Mouse (Mus musculus): ENCODE results near the gene Kcns1. TPM values are rescaled to one million over a fixed set of nuclear protein-coding genes. Genes with fewer than 3 reads are reported as not detected.

Kcns1 gene
- polyA plus RNA-seq, 1 experiment = not detected

- WGBS = 93% methylated on average over 12 of the region's 12 CpGs
- Histone ChIP-seq H3K4me3 (replicated peaks; ENCODE audit: control insufficient read depth, low read depth, low read length) (no peak overlapping the region), H3K27ac (ENCODE audit: control insufficient read depth, insufficient read depth, low read depth, low read length, poor library complexity) (no peak overlapping the region), H3K4me1 (ENCODE audit: control insufficient read depth, insufficient read depth, low read length) (no peaks in the 10 kb centered on the region)
- TF ChIP-seq POLR2A (IDR thresholded peaks at IDR 0.05; ENCODE audit: borderline replicate concordance, control insufficient read depth, low read depth, low read length) = no peak
- TF ChIP-seq CTCF (IDR thresholded peaks at IDR 0.05; ENCODE audit: control insufficient read depth, insufficient read depth, low read length) = no peak
Observed at GRCm38 (mm10) chr2:164146556-164146955, 24.4 kb downstream of the Kcns1 start.

- Histone ChIP-seq H3K27ac (ENCODE audit: control insufficient read depth, insufficient read depth, low read depth, low read length, poor library complexity) (no peak overlapping the region), H3K4me1 (ENCODE audit: control insufficient read depth, insufficient read depth, low read length) (no peaks in the 10 kb centered on the region), H3K4me3 (replicated peaks; ENCODE audit: control insufficient read depth, low read depth, low read length) (no peak overlapping the region)
- 87% methylated on average over 10 of the region's 10 CpGs for WGBS
- TF ChIP-seq POLR2A (IDR thresholded peaks at IDR 0.05; ENCODE audit: borderline replicate concordance, control insufficient read depth, low read depth, low read length) = no peak
- TF ChIP-seq CTCF (IDR thresholded peaks at IDR 0.05; ENCODE audit: control insufficient read depth, insufficient read depth, low read length) = no peak
Observed at GRCm38 (mm10) chr2:164144541-164144940, 26.4 kb downstream of the Kcns1 start.

- no peak for TF ChIP-seq POLR2A (IDR thresholded peaks at IDR 0.05; ENCODE audit: borderline replicate concordance, control insufficient read depth, low read depth, low read length)
- no peak for TF ChIP-seq CTCF (IDR thresholded peaks at IDR 0.05; ENCODE audit: control insufficient read depth, insufficient read depth, low read length)
- no peaks in the 10 kb centered on the region for H3K4me1 ChIP-seq (ENCODE audit: control insufficient read depth, insufficient read depth, low read length)
- H3K4me3 ChIP-seq (replicated peaks; ENCODE audit: control insufficient read depth, low read depth, low read length) = no peak overlapping the region
- 60% methylated on average over 6 of the region's 6 CpGs for WGBS
- H3K27ac ChIP-seq (ENCODE audit: control insufficient read depth, insufficient read depth, low read depth, low read length, poor library complexity) = no peak overlapping the region
Observed at GRCm38 (mm10) chr2:164144025-164144424, 26.9 kb downstream of the Kcns1 start.

GRCm38 (mm10) chr2:164142021-164142420 is 28.9 kb downstream of the Kcns1 start:
- H3K4me1 ChIP-seq (ENCODE audit: control insufficient read depth, insufficient read depth, low read length) = no peaks in the 10 kb centered on the region
- H3K27ac ChIP-seq (ENCODE audit: control insufficient read depth, insufficient read depth, low read depth, low read length, poor library complexity) = no peak overlapping the region
- WGBS = 75% methylated on average over 10 of the region's 10 CpGs
- TF ChIP-seq CTCF (IDR thresholded peaks at IDR 0.05; ENCODE audit: control insufficient read depth, insufficient read depth, low read length) = no peak
- TF ChIP-seq POLR2A (IDR thresholded peaks at IDR 0.05; ENCODE audit: borderline replicate concordance, control insufficient read depth, low read depth, low read length) = no peak
- no peak overlapping the region for H3K4me3 ChIP-seq (replicated peaks; ENCODE audit: control insufficient read depth, low read depth, low read length)

GRCm38 (mm10) chr2:164137754-164138153 is 33.2 kb downstream of the Kcns1 start:
- TF ChIP-seq CTCF (IDR thresholded peaks at IDR 0.05; ENCODE audit: control insufficient read depth, insufficient read depth, low read length) (no peak), POLR2A (IDR thresholded peaks at IDR 0.05; ENCODE audit: borderline replicate concordance, control insufficient read depth, low read depth, low read length) (no peak)
- Histone ChIP-seq H3K4me3 (replicated peaks; ENCODE audit: control insufficient read depth, low read depth, low read length) (no peak overlapping the region), H3K27ac (ENCODE audit: control insufficient read depth, insufficient read depth, low read depth, low read length, poor library complexity) (no peak overlapping the region), H3K4me1 (ENCODE audit: control insufficient read depth, insufficient read depth, low read length) (no peaks in the 10 kb centered on the region; the same call in 1 of the 2 replicates)
- 91% methylated on average over 6 of the region's 6 CpGs for WGBS

GRCm38 (mm10) chr2:164136393-164136792 is 34.5 kb downstream of the Kcns1 start:
- H3K27ac ChIP-seq (ENCODE audit: control insufficient read depth, insufficient read depth, low read depth, low read length, poor library complexity) = no peak overlapping the region
- WGBS = 58% methylated on average over 2 of the region's 2 CpGs
- no peaks in the 10 kb centered on the region; the same call in 1 of the 2 replicates for H3K4me1 ChIP-seq (ENCODE audit: control insufficient read depth, insufficient read depth, low read length)
- TF ChIP-seq CTCF (IDR thresholded peaks at IDR 0.05; ENCODE audit: control insufficient read depth, insufficient read depth, low read length) = no peak
- no peak overlapping the region for H3K4me3 ChIP-seq (replicated peaks; ENCODE audit: control insufficient read depth, low read depth, low read length)

- no peaks in the 10 kb centered on the region; the same call in 1 of the 2 replicates for H3K4me1 ChIP-seq (ENCODE audit: control insufficient read depth, insufficient read depth, low read length)
- 81% methylated on average over 1 of the region's 1 CpGs for WGBS
- no peak for TF ChIP-seq POLR2A (IDR thresholded peaks at IDR 0.05; ENCODE audit: borderline replicate concordance, control insufficient read depth, low read depth, low read length)
- no peak for TF ChIP-seq CTCF (IDR thresholded peaks at IDR 0.05; ENCODE audit: control insufficient read depth, insufficient read depth, low read length)
- no peak overlapping the region for H3K27ac ChIP-seq (ENCODE audit: control insufficient read depth, insufficient read depth, low read depth, low read length, poor library complexity)
- H3K4me3 ChIP-seq (replicated peaks; ENCODE audit: control insufficient read depth, low read depth, low read length) = no peak overlapping the region
Observed at GRCm38 (mm10) chr2:164135367-164135766, 35.5 kb downstream of the Kcns1 start.

GRCm38 (mm10) chr2:164134563-164134962 is 36.4 kb downstream of the Kcns1 start:
- Histone ChIP-seq H3K27ac (ENCODE audit: control insufficient read depth, insufficient read depth, low read depth, low read length, poor library complexity) (no peak overlapping the region), H3K4me1 (ENCODE audit: control insufficient read depth, insufficient read depth, low read length) (no peaks in the 10 kb centered on the region; the same call in 1 of the 2 replicates), H3K4me3 (replicated peaks; ENCODE audit: control insufficient read depth, low read depth, low read length) (no peak overlapping the region)
- TF ChIP-seq CTCF (IDR thresholded peaks at IDR 0.05; ENCODE audit: control insufficient read depth, insufficient read depth, low read length) (no peak; the same call in 1 of the 2 replicates), POLR2A (IDR thresholded peaks at IDR 0.05; ENCODE audit: borderline replicate concordance, control insufficient read depth, low read depth, low read length) (no peak)
- whole genome bisulfite sequencing = 70% methylated on average over 6 of the region's 6 CpGs

GRCm38 (mm10) chr2:164131586-164131985 is 39.3 kb downstream of the Kcns1 start:
- no peak overlapping the region for H3K4me3 ChIP-seq (replicated peaks; ENCODE audit: control insufficient read depth, low read depth, low read length)
- no peaks in the 10 kb centered on the region; the same call in 1 of the 2 replicates for H3K4me1 ChIP-seq (ENCODE audit: control insufficient read depth, insufficient read depth, low read length)
- H3K27ac ChIP-seq (ENCODE audit: control insufficient read depth, insufficient read depth, low read depth, low read length, poor library complexity) = no peak overlapping the region
- 73% methylated on average over 1 of the region's 1 CpGs for WGBS
- TF ChIP-seq POLR2A (IDR thresholded peaks at IDR 0.05; ENCODE audit: borderline replicate concordance, control insufficient read depth, low read depth, low read length) = no peak
- no peak for TF ChIP-seq CTCF (IDR thresholded peaks at IDR 0.05; ENCODE audit: control insufficient read depth, insufficient read depth, low read length)
